Mouse (Mus musculus): ENCODE results near the gene Serpinb2. TPM values are rescaled to one million over a fixed set of nuclear protein-coding genes. Genes with fewer than 3 reads are reported as not detected.

Gene Serpinb2
- total and polyA plus RNA-seq, 3 experiments: 0.48 to 0.68 (median 0.50) TPM

GRCm38 (mm10) chr1:107503294-107503693 is 7.9 kb upstream of the Serpinb2 start:
- Histone ChIP-seq H3K27ac (no peak overlapping the region), H3K27me3 (ENCODE audit: control insufficient read depth, insufficient read depth, low read length) (no peaks in the 10 kb centered on the region), H3K36me3 (ENCODE audit: control insufficient read depth, insufficient read depth, low read length) (no peaks in the 10 kb centered on the region), H3K4me3 (no peak overlapping the region), H3K4me1 (ENCODE audit: control insufficient read depth, insufficient read depth, low read length) (no peaks in the 10 kb centered on the region), H3K79me2 (replicated peaks; ENCODE audit: control insufficient read depth, insufficient read depth, low read length) (no peaks in the 10 kb centered on the region), H3K9ac (ENCODE audit: low read depth, low read length) (no peak overlapping the region)
- intact Hi-C loops (cut with DNase I): no loop called here
- no peak for TF ChIP-seq CTCF (IDR thresholded peaks at IDR 0.05)
- TF ChIP-seq POLR2A (IDR thresholded peaks at IDR 0.05; ENCODE audit: insufficient read depth, low read depth, low read length): no peak
- no peak for TF ChIP-seq EP300 (IDR thresholded peaks at IDR 0.05; ENCODE audit: insufficient read depth, low read depth, low read length)
- no peak for DNase-seq
- WGBS: 58% methylated on average over 3 of the region's 3 CpGs

GRCm38 (mm10) chr1:107505898-107506562 is 5.2 kb upstream of the Serpinb2 start:
- Histone ChIP-seq H3K27me3 (ENCODE audit: control insufficient read depth, insufficient read depth, low read length) (no peaks in the 10 kb centered on the region), H3K9ac (ENCODE audit: low read depth, low read length) (no peak overlapping the region), H3K27ac (no peak overlapping the region), H3K36me3 (ENCODE audit: control insufficient read depth, insufficient read depth, low read length) (no peaks in the 10 kb centered on the region), H3K79me2 (replicated peaks; ENCODE audit: control insufficient read depth, insufficient read depth, low read length) (no peaks in the 10 kb centered on the region), H3K4me3 (no peak overlapping the region), H3K4me1 (ENCODE audit: control insufficient read depth, insufficient read depth, low read length) (no peaks in the 10 kb centered on the region)
- no peak for DNase-seq
- WGBS: 75% methylated on average over 8 of the region's 8 CpGs
- TF ChIP-seq CTCF (IDR thresholded peaks at IDR 0.05): no peak
- no peak for TF ChIP-seq EP300 (IDR thresholded peaks at IDR 0.05; ENCODE audit: insufficient read depth, low read depth, low read length)
- no peak for TF ChIP-seq POLR2A (IDR thresholded peaks at IDR 0.05; ENCODE audit: insufficient read depth, low read depth, low read length)
- intact Hi-C loops (cut with DNase I): no loop called here

GRCm38 (mm10) chr1:107512194-107513138 is 1.2 kb downstream of the Serpinb2 start:
- Histone ChIP-seq H3K79me2 (replicated peaks; ENCODE audit: control insufficient read depth, insufficient read depth, low read length) (no peaks in the 10 kb centered on the region), H3K27me3 (ENCODE audit: control insufficient read depth, insufficient read depth, low read length) (no peaks in the 10 kb centered on the region), H3K4me1 (ENCODE audit: control insufficient read depth, insufficient read depth, low read length) (no peaks in the 10 kb centered on the region), H3K9ac (ENCODE audit: low read depth, low read length) (no peak overlapping the region), H3K4me3 (no peak overlapping the region), H3K36me3 (ENCODE audit: control insufficient read depth, insufficient read depth, low read length) (no peaks in the 10 kb centered on the region), H3K27ac (no peak overlapping the region)
- intact Hi-C loops (cut with DNase I): no loop called here
- no peak for DNase-seq
- TF ChIP-seq POLR2A (IDR thresholded peaks at IDR 0.05; ENCODE audit: insufficient read depth, low read depth, low read length): no peak
- TF ChIP-seq EP300 (IDR thresholded peaks at IDR 0.05; ENCODE audit: insufficient read depth, low read depth, low read length): no peak
- no peak for TF ChIP-seq CTCF (IDR thresholded peaks at IDR 0.05)
- 62% methylated on average over 2 of the region's 2 CpGs for WGBS

GRCm38 (mm10) chr1:107513530-107513929 is 2.3 kb downstream of the Serpinb2 start:
- Histone ChIP-seq H3K36me3 (ENCODE audit: control insufficient read depth, insufficient read depth, low read length) (no peaks in the 10 kb centered on the region), H3K4me3 (no peak overlapping the region), H3K27me3 (ENCODE audit: control insufficient read depth, insufficient read depth, low read length) (no peaks in the 10 kb centered on the region), H3K27ac (no peak overlapping the region), H3K4me1 (ENCODE audit: control insufficient read depth, insufficient read depth, low read length) (no peaks in the 10 kb centered on the region), H3K9ac (ENCODE audit: low read depth, low read length) (no peak overlapping the region), H3K79me2 (replicated peaks; ENCODE audit: control insufficient read depth, insufficient read depth, low read length) (no peaks in the 10 kb centered on the region)
- intact Hi-C loops (cut with DNase I): no loop called here
- no peak for TF ChIP-seq CTCF (IDR thresholded peaks at IDR 0.05)
- no peak for TF ChIP-seq POLR2A (IDR thresholded peaks at IDR 0.05; ENCODE audit: insufficient read depth, low read depth, low read length)
- no peak for TF ChIP-seq EP300 (IDR thresholded peaks at IDR 0.05; ENCODE audit: insufficient read depth, low read depth, low read length)
- DNase-seq: no peak
- 82% methylated on average over 1 of the region's 1 CpGs for WGBS

GRCm38 (mm10) chr1:107515839-107516498 is 4.7 kb downstream of the Serpinb2 start:
- H3K36me3 ChIP-seq (ENCODE audit: control insufficient read depth, insufficient read depth, low read length): no peaks in the 10 kb centered on the region
- H3K27ac ChIP-seq: no peak overlapping the region
- intact Hi-C loops (cut with DNase I): no loop called here
- no peak overlapping the region for H3K9ac ChIP-seq (ENCODE audit: low read depth, low read length)
- 35% methylated on average over 2 of the region's 2 CpGs for WGBS
- no peaks in the 10 kb centered on the region for H3K4me1 ChIP-seq (ENCODE audit: control insufficient read depth, insufficient read depth, low read length)
- TF ChIP-seq EP300 (IDR thresholded peaks at IDR 0.05; ENCODE audit: insufficient read depth, low read depth, low read length): no peak
- TF ChIP-seq POLR2A (IDR thresholded peaks at IDR 0.05; ENCODE audit: insufficient read depth, low read depth, low read length): no peak
- TF ChIP-seq CTCF (IDR thresholded peaks at IDR 0.05): no peak
- DNase-seq: no peak
- no peaks in the 10 kb centered on the region for H3K27me3 ChIP-seq (ENCODE audit: control insufficient read depth, insufficient read depth, low read length)
- H3K79me2 ChIP-seq (replicated peaks; ENCODE audit: control insufficient read depth, insufficient read depth, low read length): no peaks in the 10 kb centered on the region
- H3K4me3 ChIP-seq: no peak overlapping the region

All from heart, adult 2 months (tissue).